Mouse (Mus musculus): ENCODE data around the gene Fam53a.

The Fam53a gene

GRCm38 (mm10) chr5:33629301-33629987 lies at the start of gene Fam53a, which contains the start of gene Gm9903:
Fam53a (minus strand) TSS chr5:33629635.
Gm9903 (plus strand) TSS chr5:33629925.
- peak; percentile 80 for DNase-seq (ENCODE audit: extremely low read depth, low read depth)

DNA sequence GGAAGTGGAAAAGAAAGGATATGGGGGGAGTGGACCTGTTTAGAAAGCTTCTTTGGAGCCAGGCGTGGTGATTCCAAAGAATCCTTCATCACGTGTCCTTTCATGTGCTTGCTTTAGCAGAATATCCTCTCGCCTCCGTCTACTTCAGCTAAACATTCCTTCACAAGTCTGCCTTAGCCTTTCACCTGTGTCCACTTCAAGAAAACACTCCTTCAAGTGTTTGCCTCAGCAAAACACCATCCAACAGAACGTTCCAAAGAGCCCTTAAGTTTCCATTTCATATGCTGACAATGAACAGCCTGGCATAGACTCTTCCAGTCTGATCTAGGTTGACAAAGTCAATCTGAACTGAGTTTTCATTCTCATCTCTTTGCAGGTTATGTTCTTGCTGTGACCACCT lies 48.8 kb upstream of the Fam53a start:
- no peak for DNase-seq (ENCODE audit: extremely low read depth, low read depth)

- no peak for DNase-seq (ENCODE audit: extremely low read depth, low read depth)
Observed at GRCm38 (mm10) chr5:33675964-33676363, 46.5 kb upstream of the Fam53a start.

GRCm38 (mm10) chr5:33674439-33674838 lies 45.0 kb upstream of the Fam53a start:
- no peak for DNase-seq (ENCODE audit: extremely low read depth, low read depth)

DNA sequence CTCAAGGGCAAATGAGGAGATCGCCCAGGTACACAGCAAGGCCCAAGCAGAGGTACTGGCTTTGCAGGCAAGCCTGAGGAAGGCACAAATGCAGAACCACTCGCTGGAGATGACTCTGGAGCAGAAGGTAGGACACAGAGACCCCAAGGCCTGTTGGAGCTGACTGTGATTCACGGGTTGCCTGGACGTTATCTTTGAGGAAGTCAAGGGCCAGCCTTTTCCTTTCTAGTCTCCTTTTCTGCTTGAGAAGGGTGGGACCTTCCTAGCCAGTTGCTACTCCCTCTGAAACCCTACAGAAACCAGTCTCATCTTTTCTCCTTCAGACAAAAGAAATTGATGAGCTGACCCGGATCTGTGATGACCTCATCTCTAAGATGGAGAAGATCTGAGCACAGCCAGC lies 42.2 kb upstream of the Fam53a start:
- DNase-seq (ENCODE audit: extremely low read depth, low read depth), result peak; percentile 76

DNA sequence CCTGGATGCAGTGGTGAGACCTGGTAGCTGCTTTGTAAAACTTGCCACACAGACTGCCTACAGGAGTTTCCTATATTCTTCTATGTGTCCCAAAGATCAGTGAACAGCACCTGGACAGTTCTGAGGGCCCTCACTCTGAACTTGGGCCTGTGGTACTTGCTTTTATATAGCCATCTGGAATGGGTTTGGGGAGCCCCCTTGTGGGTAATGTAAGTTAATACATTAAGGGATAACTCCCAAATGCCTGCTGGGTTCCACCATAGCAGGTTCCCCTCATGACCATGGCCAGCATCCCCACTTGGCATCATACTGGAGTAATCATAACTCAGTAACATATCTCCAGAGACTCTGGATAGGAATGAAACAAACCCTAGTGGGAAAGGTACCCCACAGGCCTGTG lies 38.8 kb upstream of the Fam53a start:
- no peak for DNase-seq (ENCODE audit: extremely low read depth, low read depth)

DNA sequence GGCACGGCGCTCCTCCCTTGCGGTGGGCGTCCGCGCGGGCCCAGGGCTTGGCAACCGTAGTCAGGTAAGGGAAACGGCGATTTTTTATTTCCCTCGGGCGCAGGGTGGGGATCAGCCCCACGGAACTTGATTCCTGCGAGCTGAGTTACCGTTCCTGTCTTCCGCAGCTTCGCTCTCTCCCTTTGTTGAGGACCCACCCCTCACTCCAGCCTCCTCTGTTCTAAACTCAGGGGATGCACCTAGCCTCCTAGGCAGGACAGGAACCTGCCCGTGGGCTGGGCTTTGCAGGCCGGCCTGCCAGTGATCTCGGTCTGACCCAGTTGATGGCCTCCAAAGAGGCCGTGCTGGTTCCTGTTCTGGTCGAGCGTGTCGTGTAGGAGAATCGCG lies 29.2 kb upstream of the Fam53a start:
- no peak for DNase-seq (ENCODE audit: extremely low read depth, low read depth)

DNA sequence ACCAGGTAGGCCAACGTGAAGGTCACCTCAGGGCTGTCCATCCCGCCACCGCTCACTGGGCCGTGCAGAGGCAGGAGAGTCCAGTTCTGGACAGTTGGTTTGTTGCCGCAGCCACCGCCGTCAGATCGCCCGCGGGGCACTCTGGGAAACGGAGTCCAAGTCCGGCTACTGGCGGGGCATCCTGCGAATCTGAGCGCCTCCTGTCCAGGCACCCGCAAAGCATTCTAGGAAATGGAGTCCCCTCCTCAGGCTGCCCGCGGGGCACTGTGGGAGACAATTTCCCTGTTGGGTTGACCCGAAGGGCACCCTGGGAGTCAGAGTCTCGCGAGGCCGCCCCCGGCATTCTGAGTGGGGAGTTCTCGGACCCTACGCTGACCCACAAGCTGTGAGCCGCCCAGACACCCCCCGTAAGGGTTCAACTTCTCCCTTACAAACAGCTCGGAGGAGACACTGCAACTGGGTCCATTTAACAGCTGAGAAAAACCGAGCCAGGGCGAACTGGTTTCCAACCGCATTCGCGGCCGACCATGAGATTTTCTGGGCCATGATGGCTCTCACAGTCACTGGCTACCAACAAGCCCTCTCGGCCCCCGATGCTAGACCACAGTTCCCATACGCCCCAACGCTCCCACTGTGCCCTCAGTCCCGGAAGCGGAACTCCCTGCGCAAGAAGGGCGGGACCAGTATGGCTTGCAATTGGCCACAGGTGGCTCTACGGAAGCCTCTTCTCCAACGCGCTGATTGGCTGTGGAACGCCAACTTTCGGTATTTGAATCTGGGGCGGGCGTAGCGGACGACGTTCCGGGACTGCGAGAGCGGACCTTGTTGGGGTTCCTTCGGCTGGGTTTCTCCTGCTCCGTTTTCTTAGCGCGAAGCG lies 28.6 kb upstream of the Fam53a start, which contains the start of the genes Tacc3 and Tmem129:
TSS of gene Tacc3 (plus strand) at position 342 of the 877 bp plus-strand sequence.
TSS of gene Tmem129 (minus strand) at position 630 of the 877 bp plus-strand sequence.
- peak; percentile 99 for DNase-seq (ENCODE audit: extremely low read depth, low read depth)

DNA sequence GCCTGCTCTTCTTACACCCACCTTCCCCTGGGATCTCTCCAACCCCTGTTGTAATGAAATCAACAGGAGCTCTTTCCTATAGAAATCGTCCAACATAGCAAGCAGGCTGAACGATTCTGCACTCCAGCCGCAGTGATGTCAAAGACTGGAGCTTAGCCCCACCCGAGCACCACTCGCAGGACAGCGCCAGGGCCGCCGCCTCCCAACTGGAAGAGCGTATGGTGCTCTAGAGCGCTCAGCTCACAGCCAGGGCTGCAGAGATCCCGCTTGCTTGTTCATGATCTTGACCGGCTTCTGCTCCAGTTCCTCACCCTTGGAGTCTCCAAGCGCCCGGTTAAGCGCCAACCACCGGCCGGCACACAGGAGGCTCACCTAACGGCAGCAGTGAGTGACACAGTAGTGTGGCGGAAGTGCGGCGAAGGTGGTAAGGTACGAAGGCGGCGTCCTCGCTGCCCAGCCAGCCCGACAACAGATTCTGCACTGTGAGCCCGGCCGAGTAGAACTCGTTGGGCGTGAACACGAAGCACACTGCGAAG lies 27.9 kb upstream of the Fam53a start:
- peak; percentile 74 for DNase-seq (ENCODE audit: extremely low read depth, low read depth)

DNA sequence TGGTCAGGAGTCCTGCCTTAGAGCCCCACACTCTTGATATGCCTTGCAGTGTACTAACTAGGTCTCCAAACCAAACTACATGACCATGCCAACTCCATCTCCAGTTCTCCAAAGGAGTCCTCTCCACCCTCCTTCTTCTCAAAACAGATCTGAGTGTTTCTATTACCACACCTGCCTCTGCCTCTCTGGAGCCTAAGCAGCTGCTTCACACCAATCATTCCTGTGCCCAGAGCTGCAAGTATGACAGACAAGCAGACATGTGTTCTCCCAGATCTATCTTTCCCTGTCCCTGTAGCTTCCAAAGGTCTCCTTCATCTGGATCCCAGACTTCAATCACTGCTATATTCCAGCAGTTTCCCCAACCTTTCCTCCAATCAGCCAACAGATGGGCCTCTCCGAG lies 27.3 kb upstream of the Fam53a start:
- no peak for DNase-seq (ENCODE audit: extremely low read depth, low read depth)

GRCm38 (mm10) chr5:33655251-33655840 lies 25.9 kb upstream of the Fam53a start:
- DNase-seq (ENCODE audit: extremely low read depth, low read depth), result no peak

DNA sequence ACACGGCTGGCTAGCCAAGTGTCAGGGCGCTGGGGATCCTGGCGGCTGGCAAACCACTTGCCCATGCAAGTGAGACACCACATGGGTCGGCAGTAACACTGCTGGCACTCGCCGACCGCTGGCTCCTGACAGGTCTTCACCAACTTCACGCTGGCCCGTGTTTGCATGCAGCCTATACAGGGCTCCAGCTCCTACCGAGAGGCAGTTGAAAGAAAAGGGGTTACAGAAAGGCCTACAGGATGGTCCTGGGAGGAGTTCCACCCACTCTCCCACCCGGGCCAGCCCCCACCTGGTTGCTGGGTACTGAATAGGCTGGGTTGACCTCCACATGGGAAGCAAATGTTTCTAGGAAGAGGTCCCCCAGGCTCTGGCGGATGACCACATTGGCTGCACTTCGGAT lies 25.0 kb upstream of the Fam53a start:
- DNase-seq (ENCODE audit: extremely low read depth, low read depth), result no peak

DNA sequence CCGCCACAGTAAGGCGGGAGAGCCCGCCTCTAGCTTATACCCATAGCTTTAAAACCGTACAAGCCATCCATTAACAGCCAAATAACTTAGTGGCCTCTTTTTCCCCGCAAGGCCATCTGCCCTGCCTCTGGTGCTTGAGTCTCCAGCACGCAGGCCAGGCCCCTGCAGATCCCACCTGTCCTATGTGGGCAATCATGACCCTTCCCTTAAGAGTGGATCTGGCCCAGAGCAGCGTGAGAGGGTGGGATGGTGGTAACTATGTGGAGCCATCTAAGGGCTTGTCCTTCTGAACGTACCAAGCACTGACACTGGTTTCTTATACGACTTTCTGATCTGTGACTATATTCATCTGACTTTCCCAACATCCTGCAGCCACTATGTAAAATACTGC lies 23.3 kb upstream of the Fam53a start:
- no peak for DNase-seq (ENCODE audit: extremely low read depth, low read depth)

- peak; percentile 96 for DNase-seq (ENCODE audit: extremely low read depth, low read depth)
Observed at GRCm38 (mm10) chr5:33651921-33652782, 22.7 kb upstream of the Fam53a start, which contains the start of gene Slbp. Slbp (minus strand) TSS chr5:33652574.

- DNase-seq (ENCODE audit: extremely low read depth, low read depth), result no peak
Observed at GRCm38 (mm10) chr5:33651541-33651920, 22.1 kb upstream of the Fam53a start.

- DNase-seq (ENCODE audit: extremely low read depth, low read depth), result no peak
Observed at GRCm38 (mm10) chr5:33651017-33651416, 21.6 kb upstream of the Fam53a start.

DNA sequence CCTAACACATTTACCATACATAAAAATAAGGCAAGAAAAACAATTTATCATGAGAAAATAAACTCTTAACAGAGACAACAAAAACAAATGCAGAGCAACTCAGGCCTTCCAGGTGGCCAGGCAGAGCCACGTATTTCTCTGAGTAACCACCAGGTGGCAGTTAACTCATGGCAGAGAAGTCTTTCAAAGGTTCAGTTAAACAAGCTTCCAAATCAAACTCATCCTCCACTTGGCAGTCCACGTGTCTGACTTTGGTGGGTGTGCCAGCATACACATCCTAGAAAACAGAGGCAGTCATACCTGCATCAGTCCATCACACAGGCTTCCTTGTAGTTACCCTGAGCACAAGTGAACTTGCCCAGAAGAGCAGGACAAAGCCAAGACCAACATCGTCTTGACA lies 11.2 kb upstream of the Fam53a start:
- peak; percentile 49 for DNase-seq (ENCODE audit: extremely low read depth, low read depth)

- no peak for DNase-seq (ENCODE audit: extremely low read depth, low read depth)
Observed at GRCm38 (mm10) chr5:33638826-33639225, 9.4 kb upstream of the Fam53a start.

DNA sequence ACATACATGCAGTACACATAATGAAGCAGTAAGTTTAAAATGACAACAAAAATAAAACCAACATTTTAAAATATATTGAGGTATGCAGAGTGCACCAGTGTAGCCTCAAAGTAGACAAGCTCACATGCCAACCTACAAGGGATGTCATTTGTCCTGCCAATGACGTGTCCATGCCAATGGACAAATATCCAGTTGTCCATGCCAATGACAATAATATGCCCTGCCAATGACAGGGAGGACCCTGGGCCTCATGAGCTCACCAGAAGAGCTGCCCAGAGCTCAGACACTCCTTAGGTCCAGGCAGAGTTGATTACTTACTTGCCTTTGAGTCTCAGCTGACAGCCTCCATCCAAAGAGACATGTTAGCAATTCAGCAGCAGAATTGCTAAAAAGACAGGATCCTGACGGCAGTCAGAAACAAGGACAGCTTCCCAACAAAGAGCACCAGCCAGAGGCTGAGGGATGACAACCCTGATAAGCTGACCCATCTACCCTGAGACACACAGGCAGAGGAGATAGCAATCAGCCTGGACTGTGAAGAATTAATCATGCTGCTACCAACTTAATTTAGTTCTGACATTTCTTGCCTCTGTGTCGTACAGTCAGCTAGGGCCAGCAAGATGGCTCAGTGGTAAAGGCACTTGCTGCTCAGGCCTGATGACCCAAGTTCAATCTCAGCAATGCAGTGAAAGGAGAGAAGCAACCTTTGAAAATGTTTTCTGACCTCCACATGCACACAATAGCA lies 8.3 kb upstream of the Fam53a start:
- no peak for DNase-seq (ENCODE audit: extremely low read depth, low read depth)

DNA sequence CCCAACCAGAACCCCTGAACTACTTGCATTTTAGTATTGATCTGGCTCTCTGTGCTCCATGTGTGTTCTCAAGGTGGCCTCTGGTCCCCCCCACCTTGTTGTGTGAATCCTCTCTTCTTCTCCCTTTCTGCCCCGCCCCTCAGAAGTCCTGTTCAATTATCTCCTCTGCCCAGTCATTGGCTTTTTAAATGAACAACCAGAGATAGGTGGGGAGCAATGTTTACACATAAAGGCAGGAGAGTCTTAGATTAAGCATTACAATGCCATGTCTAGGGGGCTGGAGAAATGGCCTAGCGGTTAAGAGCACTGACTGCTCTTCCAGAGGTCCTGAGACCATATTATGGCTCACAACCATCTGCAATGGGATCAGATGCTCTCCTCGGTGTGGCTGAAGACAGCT lies 5.9 kb upstream of the Fam53a start:
- DNase-seq (ENCODE audit: extremely low read depth, low read depth), result no peak

All from MEL-GATA-1-ER (cell line).